Mouse (Mus musculus) induced T-regulatory cell, adult 2 months (primary cell): ENCODE results near the gene Gtpbp3.

Experiments
- DNase-seq: peaks from one replicate; pipeline ENCODE4 v3.0.0-alpha.2; 2012; ENCODE audit warnings: low read depth

The Gtpbp3 gene

DNA sequence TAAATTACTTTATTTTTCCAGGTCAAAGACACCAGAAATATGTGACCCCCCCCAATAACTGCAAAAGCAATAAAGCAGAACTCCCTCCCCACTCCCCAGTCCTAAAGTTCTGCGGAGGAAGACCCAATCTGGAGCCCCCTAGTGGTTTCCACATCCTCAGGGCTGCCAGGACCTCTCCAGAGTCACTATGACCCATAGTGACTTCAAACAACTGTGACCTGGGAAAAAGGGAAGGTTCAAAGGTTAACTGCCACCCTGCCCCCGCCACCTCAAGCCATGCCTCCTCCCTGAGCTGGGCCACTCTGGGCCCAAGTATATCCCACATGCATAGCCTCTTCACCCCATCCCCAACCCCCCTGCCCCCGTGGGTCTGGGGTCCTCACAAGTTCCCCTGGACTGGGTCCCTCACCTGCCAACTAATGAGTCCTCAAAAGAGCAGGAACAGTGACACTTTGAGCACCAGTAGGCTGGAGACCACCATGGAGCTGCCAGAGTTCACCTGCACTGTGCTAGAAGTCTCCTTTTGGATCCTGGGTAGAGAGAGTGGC is 46.4 kb downstream of the Gtpbp3 start:
- DNase-seq = no peak

DNA sequence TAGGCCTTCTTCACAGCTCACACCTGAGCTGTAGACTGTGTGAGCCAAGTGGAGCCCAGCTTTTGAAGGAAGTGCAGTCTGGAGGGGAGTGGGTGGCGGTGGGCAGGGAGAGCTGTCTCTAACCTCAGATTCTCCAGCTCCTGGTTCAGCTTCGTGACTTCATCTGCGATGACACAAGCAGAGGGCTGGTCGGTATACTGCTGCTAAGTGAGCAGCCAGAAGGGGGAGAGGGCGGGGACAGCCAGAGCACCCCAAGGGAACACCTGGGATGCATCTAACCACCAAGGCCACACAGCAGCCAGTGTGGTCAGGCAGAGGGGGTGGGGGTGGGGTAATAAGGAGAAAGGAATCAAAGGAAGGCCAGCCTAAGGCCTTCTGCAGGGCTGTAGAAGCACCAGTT is 47.8 kb downstream of the Gtpbp3 start:
- DNase-seq = peak; percentile 43

DNA sequence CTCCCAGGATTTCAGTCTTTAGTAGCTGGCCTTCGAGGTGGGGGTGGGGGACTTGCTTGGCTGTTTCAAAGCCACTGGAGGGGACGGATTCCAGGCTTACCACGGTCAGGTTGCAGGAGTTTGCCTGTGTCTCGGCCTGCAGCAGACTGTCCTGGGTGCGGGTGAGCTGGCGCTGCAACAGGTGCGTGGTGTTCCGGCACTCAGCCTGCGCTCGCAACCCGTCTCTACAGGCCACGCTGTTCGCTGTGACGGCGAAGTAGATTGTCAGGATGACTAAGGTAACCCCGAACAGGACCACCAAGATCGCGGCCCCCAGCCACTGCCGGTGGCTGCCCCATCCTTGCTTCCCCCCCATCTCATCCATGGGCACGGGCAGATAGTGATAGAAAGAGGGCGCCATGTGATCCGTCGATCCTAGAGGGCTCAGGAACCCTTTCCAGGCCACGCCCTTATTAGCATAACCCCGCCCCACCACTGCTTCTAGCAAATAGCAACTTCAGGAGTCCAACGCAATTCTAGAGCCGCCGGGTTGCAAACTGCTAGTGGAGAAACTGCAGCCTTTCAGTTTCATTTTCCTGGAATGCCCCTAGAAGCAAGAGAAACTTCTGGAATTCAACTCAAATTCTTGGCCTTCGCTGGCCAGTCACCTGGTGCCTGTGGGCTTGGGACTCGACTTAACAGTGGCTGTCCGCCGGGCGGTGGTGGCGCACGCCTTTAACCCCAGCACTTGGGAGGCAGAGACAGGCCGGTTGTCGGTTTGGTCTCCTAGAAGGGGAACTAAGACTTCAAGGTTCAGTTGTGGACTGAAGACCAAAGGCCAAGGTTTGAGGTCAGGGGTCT is 49.3 kb downstream of the Gtpbp3 start, which contains the start of gene Bst2:
Gene Bst2 (minus strand): TSS at position 429 of the 840 bp plus-strand sequence.
- peak; percentile 99 for DNase-seq

- DNase-seq = peak; percentile 98
These were observed 54.9 kb downstream of the Gtpbp3 start, which contains the start of gene Mvb12a for GRCm38 (mm10) chr8:71542632-71543343. TSS of gene Mvb12a (plus strand) at chr8:71542922.

DNA sequence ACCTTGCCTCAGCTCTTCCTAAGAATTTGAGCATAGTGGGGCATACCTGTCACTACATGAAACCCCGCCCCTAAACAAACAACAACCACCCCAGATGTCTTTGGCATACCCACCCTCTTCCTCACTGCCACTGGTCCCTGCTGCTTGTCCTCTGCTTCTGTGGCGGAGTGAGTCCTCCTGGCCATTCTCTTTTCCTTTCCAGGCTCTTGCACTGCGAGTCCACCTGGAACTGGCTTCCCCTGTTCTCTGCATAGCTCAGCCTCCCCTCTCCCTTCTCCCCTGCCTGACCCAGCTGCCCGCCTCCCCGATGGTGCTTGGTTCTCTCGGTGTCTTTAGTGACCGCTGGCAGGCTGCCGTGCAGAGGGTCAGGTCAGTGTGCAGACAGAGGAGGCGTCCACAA is 55.9 kb downstream of the Gtpbp3 start:
- no peak for DNase-seq

DNA sequence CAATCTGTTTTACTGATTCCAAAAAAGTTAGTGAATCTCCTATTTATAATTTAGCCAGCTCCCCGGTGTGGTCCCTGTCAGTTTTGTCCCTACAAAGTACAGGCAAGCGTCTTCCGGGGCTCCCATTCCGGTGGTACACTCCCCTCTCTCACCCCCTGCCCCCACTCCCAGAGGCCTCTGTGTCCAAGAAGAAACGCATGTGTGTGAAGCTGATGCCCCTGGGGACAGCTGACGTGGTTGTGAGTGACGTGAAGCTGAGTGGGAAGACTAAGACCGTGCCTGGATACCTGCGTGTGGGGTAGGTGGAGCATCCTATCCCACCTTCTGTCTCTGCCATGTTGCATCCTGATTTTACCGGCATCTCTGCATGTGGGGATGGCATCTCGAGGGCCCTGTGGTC is 57.1 kb downstream of the Gtpbp3 start:
- no peak for DNase-seq

- DNase-seq = no peak
These were observed 59.7 kb downstream of the Gtpbp3 start for GRCm38 (mm10) chr8:71547590-71547989.
